Mouse (Mus musculus) urinary bladder, postnatal 36 days (tissue): ENCODE results near the gene Dennd4a.
A peak's percentile ranks its signal among the peaks of the same experiment; 100 is the strongest.

Experiments
- DNase-seq, 2 experiments: peaks; one replicate each; pipeline ENCODE4 v3.0.0; 2022; ENCODE audit warnings: low spot score in 2 of 2, mixed read lengths in 1 of 2

Gene Dennd4a

GRCm38 (mm10) chr9:64957276-64957675, 146.1 kb downstream of the Dennd4a start:
- DNase-seq: no peak

DNA sequence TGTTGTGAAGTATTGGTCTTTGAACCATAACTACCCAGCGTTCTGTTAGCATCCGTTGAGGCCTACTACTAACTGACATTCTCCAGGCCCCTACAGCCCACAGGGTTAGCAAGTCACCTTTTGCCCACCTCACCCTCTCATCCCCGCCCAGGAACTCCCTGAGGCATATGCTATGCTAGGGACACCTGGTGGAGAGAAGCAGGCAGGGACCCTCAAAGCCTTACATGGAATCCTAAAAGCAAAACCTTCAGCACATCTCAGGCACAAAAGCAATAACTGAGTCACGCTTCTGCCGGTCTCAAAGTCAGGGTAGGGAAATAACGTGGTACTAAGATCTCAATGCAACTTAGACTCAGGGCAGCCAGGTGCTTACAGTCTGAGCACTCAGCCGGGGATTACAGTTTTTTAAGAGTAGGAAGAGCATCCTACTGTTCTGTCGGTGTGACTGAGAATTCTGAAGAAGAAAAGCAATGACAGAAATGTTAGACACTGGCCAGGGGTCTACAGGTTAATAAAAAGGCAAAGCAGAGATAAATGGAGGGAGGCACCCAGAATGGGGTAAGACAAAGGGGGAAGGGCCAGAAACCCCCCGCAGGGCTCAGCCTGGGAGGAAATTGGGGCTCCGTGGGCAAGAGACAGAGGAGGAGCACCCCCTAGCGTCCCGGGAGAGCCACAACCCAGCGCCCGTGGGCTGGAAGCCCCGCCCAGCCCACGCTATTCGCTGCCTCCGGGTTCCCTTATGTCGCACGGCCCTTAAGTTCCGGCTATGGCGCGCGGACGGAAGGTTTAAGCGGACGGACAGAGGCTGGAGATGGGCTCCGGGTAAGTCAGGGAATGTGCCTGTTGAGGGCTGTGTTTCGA, 149.2 kb downstream of the Dennd4a start, which contains the start of gene Ints14:
Gene Ints14, plus strand, starts transcription at position 789 of the 861 bp plus-strand sequence.
- DNase-seq: peak; percentile 96 to 97

- no peak for DNase-seq
Measured at GRCm38 (mm10) chr9:64960978-64961320, 149.8 kb downstream of the Dennd4a start.
